Mouse (Mus musculus) thymus, adult 2 months (tissue): ENCODE data around the gene Mapkapk2.

Experiments used
- CTCF ChIP-seq: fragments of 200-500 bp; IDR thresholded peaks from 2 replicates; pipeline ENCODE4 v1.5.1; 2012; ENCODE audit warnings: mild to moderate bottlenecking, control low read depth, low read length, moderate library complexity, borderline replicate concordance; ENCODE audit not compliant: control insufficient read depth, poor library complexity, insufficient read depth; ENCODE audit errors: extremely low read depth
- POLR2A ChIP-seq: fragments of 200-500 bp; IDR thresholded peaks from 2 replicates; pipeline ENCODE4 v1.6.1; 2012; ENCODE audit warnings: mild to moderate bottlenecking, low read length, control low read depth, moderate library complexity; ENCODE audit not compliant: control insufficient read depth, poor library complexity, insufficient read depth; ENCODE audit errors: extremely low read depth

GRCm38 (mm10) chr1:131069010-131069409 is 28.6 kb downstream of the Mapkapk2 start:
- TF ChIP-seq POLR2A (no peak), CTCF (no peak)
